Mouse (Mus musculus): ENCODE measurements at regions not wholly inside any gene's neighbourhood (a gene's known extent, or its start where the extent isn't known, plus 50 kb on each side); places are given as distances from the start of the nearest gene placed in this dataset.

DNA sequence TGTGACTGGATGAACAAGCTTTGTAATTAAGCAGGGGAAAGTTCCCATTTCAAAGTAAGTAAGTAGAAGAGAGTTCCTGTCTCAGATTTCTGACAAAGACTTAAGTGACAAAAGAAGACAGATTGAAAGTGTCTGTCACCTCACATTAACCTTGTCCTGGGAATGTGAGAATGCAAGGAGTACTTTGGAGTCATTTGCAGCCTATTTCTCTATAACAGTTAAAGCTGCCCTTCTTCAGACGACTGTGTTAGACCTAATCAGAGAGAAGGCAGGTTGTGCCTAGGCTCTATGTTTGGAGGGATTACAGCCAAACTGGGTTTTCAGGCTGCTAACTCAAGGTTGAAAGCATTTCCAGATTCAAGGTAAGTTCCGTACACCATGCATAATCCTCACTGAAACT lies 446.5 kb downstream of the Pdgfc start:
- DNase-seq (ENCODE audit: low read depth): no peak

GRCm38 (mm10) chr3:81483363-81483762 lies 447.1 kb downstream of the Pdgfc start:
- no peak for DNase-seq (ENCODE audit: low read depth)

DNA sequence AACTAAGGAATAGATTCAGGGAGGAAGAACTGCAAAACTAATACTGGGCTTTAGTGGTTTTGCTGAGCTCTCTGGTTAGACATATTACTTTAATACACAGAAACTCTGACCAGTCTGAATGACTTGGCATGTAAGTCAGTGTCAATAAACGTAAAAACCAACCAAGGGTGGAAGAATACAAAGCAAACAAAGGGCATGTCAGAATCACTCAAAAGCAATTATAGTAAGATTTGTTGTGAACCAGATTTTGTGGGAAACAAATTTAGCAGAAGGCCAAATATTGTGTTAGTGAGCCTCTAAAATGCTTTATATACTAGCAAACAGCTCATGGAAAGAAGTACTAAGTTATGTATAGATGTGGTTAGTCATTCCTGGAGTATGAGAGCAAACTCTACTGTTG lies 427.1 kb upstream of the Ctso start:
- DNase-seq (ENCODE audit: low read depth): no peak

DNA sequence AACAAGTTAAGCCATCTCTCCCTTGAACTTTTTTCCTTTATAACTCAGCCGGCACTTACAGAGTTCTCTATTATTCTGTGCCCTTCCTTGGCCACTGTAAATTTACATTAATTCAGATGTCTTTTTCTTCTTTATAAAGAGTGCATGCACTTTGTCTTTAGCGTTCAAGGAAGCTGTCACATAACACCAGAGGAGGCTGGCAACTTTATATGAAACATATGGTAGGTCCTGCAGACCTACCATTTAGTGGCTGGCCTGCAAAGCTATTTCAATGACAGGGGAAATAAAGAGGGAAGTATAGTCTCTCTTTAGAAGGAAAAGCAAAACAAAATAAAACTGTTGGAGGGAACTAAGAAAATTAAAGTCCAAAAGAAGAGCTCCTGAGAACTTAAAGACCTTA lies 423.8 kb upstream of the Ctso start:
- no peak for DNase-seq (ENCODE audit: low read depth)

DNA sequence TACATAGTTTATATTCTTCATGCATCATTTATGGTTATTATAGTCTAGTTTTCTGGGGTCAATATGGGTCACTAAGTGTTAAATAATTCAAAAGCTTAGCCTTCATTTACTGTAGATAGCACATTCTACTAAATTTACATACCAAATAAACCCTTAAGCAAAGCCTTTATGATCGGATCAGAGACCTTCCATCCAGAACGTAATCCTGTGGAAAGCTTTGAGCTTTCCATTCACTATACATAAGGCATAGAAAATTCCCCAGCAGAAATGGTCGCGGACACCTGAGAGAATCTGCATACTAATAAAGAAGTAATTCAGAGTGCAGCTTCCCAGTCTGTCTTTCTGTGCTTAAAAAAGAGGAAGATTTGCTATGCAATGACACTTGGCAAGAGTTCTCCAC lies 410.6 kb upstream of the Ctso start:
- no peak for DNase-seq (ENCODE audit: low read depth)

- no peak for DNase-seq (ENCODE audit: low read depth)
Observed at GRCm38 (mm10) chr3:81530872-81531271, 401.5 kb upstream of the Ctso start.

- no peak for DNase-seq (ENCODE audit: low read depth)
Observed at GRCm38 (mm10) chr3:81535448-81536205, 396.8 kb upstream of the Ctso start.

- DNase-seq (ENCODE audit: low read depth): no peak
Observed at GRCm38 (mm10) chr3:81554773-81555172, 377.6 kb upstream of the Ctso start.

DNA sequence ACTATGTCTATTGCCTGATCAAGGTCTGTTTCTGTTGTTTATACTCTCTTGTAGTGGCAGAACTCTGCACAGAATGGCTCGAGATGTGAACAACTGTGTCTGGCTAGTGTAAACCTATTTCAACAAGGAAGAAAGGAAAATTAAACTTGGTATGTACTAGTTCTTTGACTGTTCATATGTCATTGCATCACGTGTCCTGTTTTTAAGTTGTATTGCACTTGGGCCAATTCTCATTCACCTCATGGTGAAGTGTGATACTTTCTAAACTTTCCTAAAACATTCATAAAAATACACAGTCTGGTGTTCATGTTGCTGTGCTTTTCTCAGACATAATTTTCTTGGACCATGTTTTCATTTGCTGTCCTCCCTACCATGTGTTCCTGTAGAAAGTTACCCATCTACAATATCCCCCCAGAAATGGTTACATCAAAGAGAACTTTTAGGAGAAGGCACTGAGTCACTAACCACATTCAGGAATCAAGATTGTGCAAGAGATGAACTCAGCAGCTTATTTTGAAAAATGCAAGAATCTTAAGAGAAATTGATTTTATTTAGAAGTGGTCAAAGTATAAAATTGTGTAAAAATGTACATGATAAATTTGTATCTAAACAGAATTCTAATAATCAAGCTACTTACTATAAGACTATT lies 369.7 kb upstream of the Ctso start:
- no peak for DNase-seq (ENCODE audit: low read depth)

DNA sequence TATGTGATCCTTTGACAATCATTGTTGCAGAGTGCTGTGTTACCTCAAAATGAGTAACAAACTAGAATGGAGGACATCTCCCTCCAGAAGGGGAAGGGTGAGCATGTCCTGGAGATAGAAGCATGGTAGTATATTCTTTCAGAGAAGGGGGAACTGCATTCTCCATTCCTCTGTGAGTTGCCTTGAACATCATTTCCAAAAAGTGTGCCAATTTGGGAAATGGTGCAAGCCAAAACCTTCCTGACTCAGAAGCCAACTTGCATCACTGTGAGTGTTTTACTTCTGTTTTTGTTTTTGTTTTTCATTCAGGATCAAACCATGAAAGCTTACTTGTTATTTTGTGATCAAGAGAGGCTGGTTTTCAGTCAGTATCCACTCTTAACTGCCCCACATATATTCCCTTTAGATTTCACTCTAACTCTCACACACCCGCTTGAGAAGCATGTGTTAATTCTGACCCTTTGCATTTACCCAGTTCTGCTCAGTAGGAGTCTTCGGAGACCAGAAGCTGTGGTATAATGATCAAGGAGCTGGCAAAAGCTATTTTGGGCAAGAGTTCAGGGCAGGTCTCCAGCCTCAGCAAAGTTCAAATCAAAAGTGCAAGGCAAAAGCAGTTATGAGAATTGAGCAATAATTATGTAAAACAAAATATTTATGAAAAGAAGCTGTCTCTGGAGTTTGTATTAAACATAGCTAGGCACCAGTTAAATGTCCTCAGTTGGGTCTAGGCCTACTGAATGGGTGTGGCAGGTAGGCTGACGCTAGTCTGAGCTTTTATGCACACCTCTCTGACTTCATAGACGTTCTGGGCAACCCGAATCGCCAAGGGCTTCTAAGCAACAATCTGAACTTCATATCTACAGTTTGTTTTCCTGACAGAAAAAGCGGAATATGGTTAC lies 368.3 kb upstream of the Ctso start:
- DNase-seq (ENCODE audit: low read depth): no peak

GRCm38 (mm10) chr3:81564757-81565063 lies 367.7 kb upstream of the Ctso start:
- DNase-seq (ENCODE audit: low read depth): no peak

DNA sequence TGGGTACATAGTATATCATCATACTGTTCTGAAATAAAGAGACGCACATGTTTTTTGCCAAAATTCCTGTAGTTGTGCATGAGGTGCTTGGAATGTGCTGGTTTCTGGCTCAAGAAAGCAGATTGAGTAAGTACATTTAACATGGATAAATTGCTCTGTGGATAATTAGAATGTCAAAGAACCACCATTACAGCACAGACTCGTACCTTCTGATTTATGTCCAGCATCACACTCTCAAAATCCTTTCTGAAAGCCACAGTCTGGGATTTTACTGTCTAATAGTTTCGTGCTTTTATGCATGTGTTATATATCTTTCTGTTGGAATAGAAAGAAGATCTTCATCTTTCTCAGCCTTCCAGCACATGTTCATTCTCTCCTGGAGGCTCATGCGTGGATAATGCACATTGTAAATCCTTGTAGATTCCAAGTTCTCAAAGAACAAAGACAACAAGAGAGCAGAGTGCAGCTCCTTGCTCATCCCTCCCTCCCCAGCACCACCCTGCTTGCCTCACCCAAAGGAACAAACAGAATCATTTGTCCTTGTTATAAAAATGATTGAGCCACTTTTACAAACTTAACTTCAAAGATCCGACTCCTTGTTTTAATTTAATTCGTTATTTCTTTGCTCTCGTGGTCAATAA lies 348.9 kb upstream of the Ctso start:
- DNase-seq (ENCODE audit: low read depth): no peak

GRCm38 (mm10) chr3:81589109-81589508 lies 343.3 kb upstream of the Ctso start:
- no peak for DNase-seq (ENCODE audit: low read depth)

DNA sequence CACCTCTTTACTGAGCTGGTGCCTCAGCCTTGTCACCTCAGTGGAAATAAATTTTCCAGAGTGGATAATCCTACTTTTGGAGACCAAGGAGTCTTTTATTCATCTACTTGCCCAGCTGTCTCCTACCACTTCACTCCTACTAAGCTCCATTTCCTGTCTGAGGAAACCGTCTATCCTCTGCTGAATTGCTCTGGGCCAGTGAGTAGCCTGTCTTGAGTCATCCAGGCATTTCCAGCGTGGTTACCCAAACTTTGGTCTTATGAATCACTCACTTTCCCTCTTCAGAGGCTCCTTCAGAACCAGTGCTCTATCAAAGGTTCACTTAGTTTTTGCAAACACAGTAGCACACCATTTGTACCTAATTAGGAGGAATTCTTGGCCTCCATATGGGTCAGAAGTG lies 303.2 kb upstream of the Ctso start:
- DNase-seq (ENCODE audit: low read depth): no peak

DNA sequence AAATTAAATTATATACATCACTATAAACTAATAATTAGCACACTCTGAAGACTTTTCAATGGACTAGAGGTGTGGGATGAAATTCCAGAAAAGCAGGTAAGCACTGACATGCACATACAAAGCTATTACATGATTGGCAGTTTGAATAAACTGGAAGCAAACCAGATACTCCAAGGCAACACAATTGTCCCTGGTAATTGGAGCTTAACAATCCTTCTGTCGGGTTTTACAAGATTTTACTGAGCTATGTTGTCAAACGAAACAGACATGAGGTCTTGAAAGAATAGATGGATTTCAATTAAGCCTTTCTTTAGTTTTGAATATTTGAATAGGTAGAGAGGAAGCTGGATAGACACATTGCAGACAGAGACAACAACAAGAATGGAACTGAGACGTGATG lies 273.9 kb upstream of the Ctso start:
- DNase-seq (ENCODE audit: low read depth): no peak

DNA sequence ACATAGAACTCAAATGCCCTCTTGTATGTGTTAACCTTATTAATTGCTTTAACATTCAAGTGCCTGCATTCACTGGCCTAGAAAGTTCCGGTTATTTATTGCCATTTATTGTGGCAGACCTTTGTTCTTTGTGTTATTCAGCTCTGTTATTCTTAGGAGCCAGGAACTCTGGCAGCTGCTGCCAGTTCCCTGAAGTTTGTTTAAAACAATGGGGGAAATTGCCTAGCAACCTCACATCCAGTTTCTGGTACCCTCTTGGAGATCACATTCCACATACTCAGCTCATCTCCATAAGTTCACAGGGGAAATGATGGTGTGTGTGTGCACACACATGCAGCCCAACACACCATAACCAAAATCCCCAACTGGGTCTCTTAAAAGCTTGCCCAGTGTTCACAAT lies 270.8 kb upstream of the Ctso start:
- DNase-seq (ENCODE audit: low read depth): no peak

- DNase-seq (ENCODE audit: low read depth): no peak
Observed at GRCm38 (mm10) chr3:81666262-81666661, 266.1 kb upstream of the Ctso start.

DNA sequence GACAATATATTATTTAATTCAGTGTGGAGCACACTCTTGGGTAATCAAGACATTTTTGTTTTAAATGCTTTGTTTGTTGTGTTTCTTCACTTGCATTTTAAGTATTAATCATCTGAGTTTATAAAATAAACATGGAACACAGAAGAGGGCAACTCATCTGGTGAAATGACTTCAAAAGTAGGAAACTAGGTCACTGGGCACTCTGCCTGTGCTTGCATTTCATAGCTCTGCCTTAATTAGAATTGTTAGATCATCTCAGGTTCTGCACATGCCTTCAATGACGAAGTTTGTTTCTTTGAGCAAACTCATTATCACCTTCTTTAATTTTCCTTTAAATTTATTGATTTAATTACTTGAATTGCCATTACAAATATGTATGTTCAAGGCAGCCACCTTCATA lies 255.8 kb upstream of the Ctso start:
- no peak for DNase-seq (ENCODE audit: low read depth)

DNA sequence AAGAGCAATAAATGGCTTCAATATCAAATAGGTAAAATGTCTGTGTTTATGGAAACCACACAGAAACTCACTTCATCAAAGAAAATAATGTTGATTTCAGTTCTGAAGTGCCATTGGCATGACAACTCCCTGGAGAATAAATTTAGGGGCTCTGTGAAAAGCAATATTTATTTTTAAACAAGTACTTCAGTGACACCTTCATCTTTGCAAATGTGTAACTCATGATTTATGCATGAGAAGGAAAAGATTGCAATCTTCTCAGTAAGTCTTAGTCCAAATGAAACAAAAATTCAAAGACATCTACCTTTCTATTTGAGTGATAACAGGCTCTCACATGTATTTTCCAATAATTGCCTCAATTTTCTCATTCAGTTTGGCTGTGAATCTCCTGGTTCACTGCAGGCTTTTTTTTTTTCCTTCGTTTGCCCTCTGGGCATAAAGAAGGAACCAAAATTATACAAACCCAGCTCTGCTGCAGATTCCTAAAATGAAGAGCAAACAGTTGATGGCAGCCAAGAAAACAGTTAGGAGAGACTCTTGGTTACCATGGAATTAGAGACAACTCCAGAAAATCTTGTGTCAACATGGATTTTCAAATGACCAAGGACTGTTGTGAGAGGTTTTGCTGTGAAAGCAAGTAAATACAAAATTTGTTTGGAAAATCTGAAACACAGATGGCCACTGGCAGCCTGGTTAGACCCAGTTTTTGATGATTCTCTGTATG lies 230.3 kb upstream of the Ctso start:
- DNase-seq (ENCODE audit: low read depth): no peak

- DNase-seq (ENCODE audit: low read depth): no peak
Observed at GRCm38 (mm10) chr3:81718911-81719310, 213.5 kb upstream of the Ctso start.

DNA sequence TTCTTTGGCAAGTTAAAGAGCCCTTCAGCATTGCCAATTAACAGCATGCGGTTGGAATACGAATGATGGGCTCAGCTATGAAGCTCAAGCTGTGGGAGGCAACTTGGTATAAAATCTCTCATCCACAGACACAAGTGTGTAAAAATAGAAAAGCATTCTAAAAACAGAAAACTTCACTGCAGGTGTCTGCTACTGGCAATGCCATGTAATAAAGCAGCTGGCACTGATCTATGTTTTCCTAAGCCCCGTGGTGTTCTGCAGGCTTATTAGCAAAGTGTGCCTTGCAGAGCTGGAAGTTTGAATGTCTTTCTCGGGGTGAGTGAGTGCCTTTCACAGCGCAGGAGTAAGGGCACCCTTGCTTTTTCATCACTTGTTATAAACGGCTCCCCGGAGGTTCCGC lies 196.9 kb upstream of the Ctso start:
- no peak for DNase-seq (ENCODE audit: low read depth)

DNA sequence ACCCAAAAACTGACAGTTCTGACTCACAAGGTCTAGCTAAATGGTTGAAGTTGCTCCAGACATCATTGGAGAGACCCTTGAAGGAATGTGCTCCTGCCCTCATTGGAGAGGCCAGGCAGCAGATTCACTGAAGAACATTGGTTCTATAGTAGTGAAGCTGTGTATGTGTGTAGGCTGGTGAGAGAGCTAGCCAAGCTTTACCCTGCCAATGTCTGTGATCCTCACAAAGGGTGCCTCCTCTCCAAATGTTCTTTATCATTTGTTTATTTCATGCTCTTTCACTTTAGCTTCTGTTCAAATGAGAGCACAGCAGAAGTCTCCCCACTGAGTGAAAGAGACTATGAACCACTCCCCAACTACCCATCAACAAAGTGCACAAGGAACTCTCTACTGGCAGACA lies 195.6 kb upstream of the Ctso start:
- DNase-seq (ENCODE audit: low read depth): no peak
